Mouse (Mus musculus): ENCODE measurements at regions not wholly inside any gene's neighbourhood (a gene's known extent, or its start where the extent isn't known, plus 50 kb on each side); places are given as distances from the start of the nearest gene placed in this dataset.
A peak's percentile ranks its signal among the peaks of the same experiment; 100 is the strongest.

DNA sequence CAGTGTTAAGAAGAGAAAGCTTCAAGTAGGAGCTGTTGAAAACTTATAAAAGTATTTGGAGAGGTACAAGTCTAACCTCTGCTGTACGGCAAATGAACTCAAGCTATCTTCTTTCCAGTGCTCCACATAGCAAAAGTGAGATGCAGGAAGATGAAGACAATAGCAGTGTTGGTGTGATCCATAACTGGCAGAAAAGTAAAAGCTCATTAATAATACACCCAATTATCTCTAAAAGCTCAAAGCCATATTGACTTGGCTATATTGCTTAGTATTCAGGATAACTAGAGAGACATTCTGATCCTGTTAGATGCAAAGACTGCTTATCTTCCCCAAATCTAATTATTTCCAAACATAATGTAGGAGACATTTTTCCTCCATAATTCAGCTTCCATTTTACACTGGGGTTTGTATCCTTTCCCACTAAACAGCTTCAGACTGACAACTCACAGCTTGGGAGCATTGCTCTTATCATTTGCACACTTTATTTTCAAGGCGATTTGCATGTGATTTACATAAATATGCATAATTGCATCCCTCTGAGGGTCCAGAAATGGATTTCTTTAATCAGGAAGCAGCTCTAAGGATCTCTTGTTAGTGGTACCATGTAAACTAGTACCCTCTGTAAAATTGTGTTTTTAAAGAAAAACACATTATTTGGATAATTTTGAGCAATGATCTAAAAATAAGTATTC is 248.5 kb upstream of the Pom121l12 start:
- ATAC-seq (replicated peaks): peak; percentile 94
- H3K27me3 ChIP-seq: no peaks in the 10 kb centered on the region
- WGBS: 34% methylated on average over 2 of the region's 2 CpGs
- H3K4me2 ChIP-seq (replicated peaks): no peak overlapping the region
- H3K27ac ChIP-seq (replicated peaks): peak overlapping the region; percentile 62
- no peaks in the 10 kb centered on the region for H3K9me3 ChIP-seq
- no peak overlapping the region for H3K9ac ChIP-seq (replicated peaks)
- H3K36me3 ChIP-seq: no peaks in the 10 kb centered on the region
- H3K4me3 ChIP-seq: no peak overlapping the region
- H3K4me1 ChIP-seq: peaks cover 18% of the 10 kb centered on the region

DNA sequence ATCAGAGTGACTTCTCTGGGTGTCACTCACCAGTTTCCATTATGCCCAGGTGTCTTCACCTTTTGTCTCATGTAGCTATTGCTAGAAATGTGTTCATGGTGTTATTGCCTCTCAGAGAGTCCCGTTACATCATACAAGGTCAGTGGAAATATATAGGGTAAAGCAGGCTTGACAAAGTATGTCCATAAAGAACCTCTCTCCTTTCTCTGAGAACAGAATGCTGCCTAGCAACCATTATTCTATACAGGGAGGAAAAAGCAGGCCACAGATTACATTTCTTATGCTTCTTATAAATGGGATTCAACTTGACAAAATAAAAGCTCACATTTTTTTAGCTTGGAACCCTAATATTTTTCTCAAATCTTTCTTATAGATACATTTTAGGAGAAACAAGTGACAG is 220.6 kb upstream of the Pom121l12 start:
- Histone ChIP-seq H3K27ac (replicated peaks) (no peak overlapping the region), H3K9me3 (no peaks in the 10 kb centered on the region), H3K4me2 (replicated peaks) (no peak overlapping the region), H3K27me3 (no peaks in the 10 kb centered on the region), H3K4me3 (no peak overlapping the region), H3K36me3 (no peaks in the 10 kb centered on the region), H3K4me1 (0 out of 2 replicates have a peak, but pooled peaks cover 6% of the 10 kb centered on the region), H3K9ac (replicated peaks) (no peak overlapping the region)
- ATAC-seq (replicated peaks): no peak
- WGBS: 38% methylated on average over 1 of the region's 1 CpGs

DNA sequence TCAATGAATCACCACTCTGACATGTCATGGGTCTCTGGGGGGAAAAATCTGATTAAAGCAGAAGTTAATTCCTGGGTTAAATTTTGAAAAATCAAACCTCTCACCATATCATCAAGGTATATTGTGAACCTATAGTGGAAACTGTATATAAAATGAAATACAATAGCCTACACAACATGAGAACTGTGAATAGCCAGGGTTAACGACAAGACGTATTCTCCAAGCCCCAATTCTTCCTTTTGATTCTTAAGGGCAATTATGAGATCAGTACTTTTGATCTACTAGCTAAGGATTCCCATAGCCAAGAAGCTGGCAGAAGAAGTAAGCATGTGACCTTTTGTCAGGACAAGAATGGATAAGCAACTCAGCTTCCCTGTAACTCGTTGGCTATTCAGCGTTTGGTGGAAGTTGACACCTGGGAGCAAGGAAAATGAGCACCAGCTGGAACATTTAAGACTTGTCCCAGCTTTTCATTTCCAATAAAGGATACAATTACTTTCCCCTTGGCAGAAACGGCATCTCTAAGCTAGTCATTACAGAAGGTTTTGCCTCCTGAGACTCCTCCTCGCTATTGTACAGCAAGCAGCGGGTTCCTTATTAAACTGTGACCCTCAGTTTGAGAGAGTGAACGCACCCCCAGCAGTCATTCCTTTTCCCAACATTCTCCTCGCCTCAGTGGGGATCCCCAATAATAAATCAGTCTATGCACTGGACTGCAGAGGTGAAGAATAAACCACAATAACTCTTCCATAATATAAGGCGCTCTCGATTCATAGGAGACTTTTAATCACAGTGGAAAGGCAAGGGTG is 219.1 kb upstream of the Pom121l12 start:
- 20% methylated on average over 11 of the region's 11 CpGs for WGBS
- no peak overlapping the region for H3K4me3 ChIP-seq
- no peak overlapping the region for H3K27ac ChIP-seq (replicated peaks)
- H3K9ac ChIP-seq (replicated peaks): no peak overlapping the region
- no peaks in the 10 kb centered on the region for H3K36me3 ChIP-seq
- H3K4me2 ChIP-seq (replicated peaks): no peak overlapping the region
- H3K4me1 ChIP-seq: 0 out of 2 replicates have a peak, but pooled peaks cover 6% of the 10 kb centered on the region
- H3K27me3 ChIP-seq: no peaks in the 10 kb centered on the region
- peak; percentile 66; the same call in 1 of the 2 replicates for ATAC-seq (replicated peaks)
- no peaks in the 10 kb centered on the region for H3K9me3 ChIP-seq

DNA sequence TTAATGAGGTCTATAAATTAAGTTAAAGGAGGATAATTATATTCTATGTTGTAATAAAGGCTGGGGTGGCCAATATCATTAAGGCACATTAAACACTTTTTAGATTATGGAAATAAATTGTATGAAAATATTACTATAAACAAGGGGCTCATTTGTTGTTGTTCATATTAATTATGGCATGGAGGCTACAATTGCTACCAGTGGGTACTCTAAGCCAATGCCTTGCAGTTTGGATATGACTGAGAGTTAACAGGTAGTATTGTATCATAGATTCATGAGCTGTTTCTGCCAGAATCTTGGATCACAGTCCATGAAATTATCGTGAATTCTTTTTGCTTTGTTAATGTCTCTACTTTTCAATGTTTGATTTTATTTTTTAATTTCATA is 218.5 kb upstream of the Pom121l12 start:
- no peak overlapping the region for H3K4me3 ChIP-seq
- H3K4me2 ChIP-seq (replicated peaks): no peak overlapping the region
- H3K9me3 ChIP-seq: no peaks in the 10 kb centered on the region
- ATAC-seq (replicated peaks): no peak
- no peak overlapping the region for H3K9ac ChIP-seq (replicated peaks)
- no peaks in the 10 kb centered on the region for H3K27me3 ChIP-seq
- H3K4me1 ChIP-seq: 0 out of 2 replicates have a peak, but pooled peaks cover 6% of the 10 kb centered on the region
- WGBS: 89% methylated on average over 1 of the region's 1 CpGs
- H3K27ac ChIP-seq (replicated peaks): no peak overlapping the region
- no peaks in the 10 kb centered on the region for H3K36me3 ChIP-seq

DNA sequence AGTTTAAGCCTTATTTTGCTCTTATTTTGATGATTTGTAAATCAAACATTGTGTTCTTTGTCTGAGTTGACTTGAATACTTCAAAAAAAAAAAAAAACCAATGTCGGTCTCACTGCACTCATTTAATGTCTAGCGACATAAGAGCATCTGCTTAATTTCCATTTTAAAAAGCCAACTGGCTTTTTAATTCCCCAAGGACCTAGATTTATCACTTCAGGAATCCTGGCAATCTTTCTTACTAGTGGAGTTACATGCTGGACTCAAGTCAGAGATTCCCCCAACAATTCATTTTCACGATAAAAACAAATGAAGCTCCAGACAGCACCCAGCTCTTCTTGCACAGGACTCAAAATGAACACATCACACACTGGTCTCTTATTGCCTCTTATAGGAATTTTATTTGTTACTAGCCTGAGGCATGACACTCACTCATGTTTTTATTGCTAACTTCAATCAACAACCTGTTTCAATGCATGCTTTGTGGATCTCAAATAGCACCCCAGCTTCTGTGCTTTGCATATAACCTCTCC is 212.0 kb upstream of the Pom121l12 start:
- Histone ChIP-seq H3K9me3 (no peaks in the 10 kb centered on the region), H3K27ac (replicated peaks) (no peak overlapping the region), H3K36me3 (no peaks in the 10 kb centered on the region), H3K27me3 (no peaks in the 10 kb centered on the region), H3K4me2 (replicated peaks) (no peak overlapping the region), H3K9ac (replicated peaks) (no peak overlapping the region), H3K4me3 (no peak overlapping the region), H3K4me1 (peaks cover 10% of the 10 kb centered on the region)
- WGBS: 48% methylated on average over 3 of the region's 3 CpGs
- ATAC-seq (replicated peaks): no peak

DNA sequence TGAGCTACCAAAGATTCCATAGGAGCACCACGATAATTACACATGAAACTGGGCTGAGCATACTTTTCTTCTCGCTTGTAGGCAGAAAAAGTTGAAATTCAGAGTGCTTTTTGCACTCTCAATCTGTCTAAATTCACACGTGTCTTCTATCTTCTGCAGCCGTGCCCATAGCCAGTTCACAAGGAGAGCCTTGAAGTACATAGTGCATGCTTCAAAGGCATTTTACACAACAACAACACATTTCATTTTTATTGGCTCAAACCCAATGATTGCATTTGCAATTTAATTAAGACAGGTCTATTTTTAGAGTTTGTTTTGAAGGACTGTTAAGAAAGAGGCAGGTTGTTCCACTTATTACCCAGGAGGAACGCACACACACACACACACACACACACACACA is 211.4 kb upstream of the Pom121l12 start:
- no peaks in the 10 kb centered on the region for H3K36me3 ChIP-seq
- no peaks in the 10 kb centered on the region for H3K9me3 ChIP-seq
- ATAC-seq (replicated peaks): peak; percentile 57
- H3K4me1 ChIP-seq: peaks cover 10% of the 10 kb centered on the region
- H3K27ac ChIP-seq (replicated peaks): no peak overlapping the region
- no peaks in the 10 kb centered on the region for H3K27me3 ChIP-seq
- H3K4me2 ChIP-seq (replicated peaks): no peak overlapping the region
- WGBS: 56% methylated on average over 5 of the region's 5 CpGs
- no peak overlapping the region for H3K9ac ChIP-seq (replicated peaks)
- no peak overlapping the region for H3K4me3 ChIP-seq

Data from forebrain, embryonic 15.5 days (tissue).